Mouse (Mus musculus) CH12.LX (cell line): Measurements from ENCODE around the gene Cyp4f40. TPM values are rescaled to one million over a fixed set of nuclear protein-coding genes. Genes with fewer than 3 reads are reported as not detected.

Source experiments
- DNase-seq: peaks from one replicate; pipeline ENCODE4 v3.0.0-alpha.2; 2013; ENCODE audit errors: extremely low read depth
- H3K27ac ChIP-seq: 2 replicates; pipeline ENCODE4 v1.5.1; 2012; ENCODE audit warnings: low read depth, mild to moderate bottlenecking, control low read depth, moderate library complexity; ENCODE audit not compliant: insufficient read depth
- H3K27me3 ChIP-seq: replicated peaks from 2 replicates; pipeline ENCODE3; 2012; ENCODE audit warnings: inconsistent platforms
- H3K36me3 ChIP-seq, 2 experiments: replicated peaks in 1 of 2; 2 replicates each; pipeline versions ENCODE3 to v1.6.1; 2012; ENCODE audit warnings: inconsistent platforms in 1 of 2, low read length in 1 of 2, mild to moderate bottlenecking in 1 of 2, mixed read lengths in 1 of 2, moderate library complexity in 1 of 2; ENCODE audit not compliant: control insufficient read depth in 1 of 2, insufficient read depth in 1 of 2
- H3K4me1 ChIP-seq, 2 experiments: 2 replicates each; pipeline ENCODE4 v1.6.1; 2012; ENCODE audit warnings: inconsistent platforms in 1 of 2, moderate library complexity in 1 of 2; ENCODE audit not compliant: insufficient read depth in 2 of 2, control insufficient read depth in 1 of 2
- H3K4me2 ChIP-seq: 2 replicates; pipeline ENCODE4 v1.6.1; 2012; ENCODE audit warnings: low read depth, mild to moderate bottlenecking, control low read depth; ENCODE audit not compliant: poor library complexity, insufficient read depth, severe bottlenecking
- H3K4me3 ChIP-seq, 3 experiments: fragments of 150-350 bp in 1 of 3; sonication (generic) in 1 of 3; replicated peaks in 1 of 3; 2 replicates each; pipeline versions ENCODE3 to v1.5.1; 2011 to 2012; ENCODE audit warnings: low read depth in 2 of 3, low read length in 2 of 3, mild to moderate bottlenecking in 2 of 3, moderate library complexity in 2 of 3, control low read depth in 1 of 3, improper control_type of control experiment in 1 of 3, inconsistent platforms in 1 of 3, mixed read lengths in 1 of 3; ENCODE audit not compliant: poor library complexity in 1 of 3
- H3K79me2 ChIP-seq: replicated peaks from 2 replicates; pipeline ENCODE4 v1.6.1; 2012; ENCODE audit warnings: mild to moderate bottlenecking, moderate library complexity; ENCODE audit not compliant: control insufficient read depth, poor library complexity, insufficient read depth, severe bottlenecking; ENCODE audit errors: extremely low read depth
- H3K9ac ChIP-seq: 2 replicates; pipeline ENCODE4 v1.6.1; 2012; ENCODE audit warnings: low read depth, mild to moderate bottlenecking, control low read depth, moderate library complexity; ENCODE audit not compliant: insufficient read depth
- H3K9me3 ChIP-seq: replicated peaks from 2 replicates; pipeline ENCODE3; 2012; ENCODE audit warnings: low read length, inconsistent platforms, mixed read lengths
- CHD1 ChIP-seq: IDR thresholded peaks from 2 replicates; pipeline ENCODE4 v1.6.1; 2012; ENCODE audit warnings: low read depth, low read length, improper control_type of control experiment, inconsistent platforms
- CHD2 ChIP-seq: IDR thresholded peaks from 2 replicates; pipeline ENCODE4 v1.6.1; 2011; ENCODE audit warnings: low read length, improper control_type of control experiment
- CTCF ChIP-seq, 2 experiments: IDR thresholded peaks in 1 of 2; conservative IDR thresholded peaks in 1 of 2; 2 replicates each; pipeline ENCODE4 v1.5.1; 2011 to 2012; ENCODE audit warnings: low read depth in 2 of 2, low read length in 2 of 2, improper control_type of control experiment in 1 of 2, inconsistent platforms in 1 of 2, mild to moderate bottlenecking in 1 of 2, moderate library complexity in 1 of 2
- E2F4 ChIP-seq: IDR thresholded peaks from 2 replicates; pipeline ENCODE4 v1.6.1; 2011; ENCODE audit warnings: low read depth, low read length, improper control_type of control experiment; ENCODE audit not compliant: insufficient replicate concordance
- ELF1 ChIP-seq: IDR thresholded peaks from 2 replicates; pipeline ENCODE4 v1.6.1; 2014; ENCODE audit warnings: low read depth, mild to moderate bottlenecking, inconsistent platforms, low read length, improper control_type of control experiment
- EP300 ChIP-seq: IDR thresholded peaks from 2 replicates; pipeline ENCODE4 v1.6.1; 2011; ENCODE audit warnings: low read length, improper control_type of control experiment
- GABPA ChIP-seq: IDR thresholded peaks from 2 replicates; pipeline ENCODE4 v1.6.1; 2012; ENCODE audit warnings: low read depth, low read length, improper control_type of control experiment, inconsistent platforms; ENCODE audit not compliant: insufficient replicate concordance
- HCFC1 ChIP-seq: IDR thresholded peaks from 2 replicates; pipeline ENCODE4 v1.6.1; 2012; ENCODE audit warnings: low read depth, mild to moderate bottlenecking, inconsistent platforms, low read length, improper control_type of control experiment
- IRF4 ChIP-seq: IDR thresholded peaks from 2 replicates; pipeline ENCODE4 v1.6.1; 2014; ENCODE audit warnings: low read depth, mild to moderate bottlenecking, inconsistent platforms, low read length, improper control_type of control experiment
- JUN ChIP-seq: IDR thresholded peaks from 2 replicates; pipeline ENCODE4 v1.6.1; 2011; ENCODE audit warnings: low read depth, mild to moderate bottlenecking, low read length, improper control_type of control experiment, moderate library complexity; ENCODE audit not compliant: insufficient read depth
- KAT2A ChIP-seq: IDR thresholded peaks from 2 replicates; pipeline ENCODE4 v1.6.1; 2012; ENCODE audit warnings: low read length, improper control_type of control experiment, inconsistent platforms; ENCODE audit not compliant: insufficient replicate concordance
- MAFK ChIP-seq: IDR thresholded peaks from 2 replicates; pipeline ENCODE4 v1.6.1; 2011; ENCODE audit warnings: low read length, improper control_type of control experiment; ENCODE audit not compliant: insufficient replicate concordance
- MEF2A ChIP-seq: IDR thresholded peaks from 2 replicates; pipeline ENCODE4 v1.6.1; 2014; ENCODE audit warnings: low read depth, mild to moderate bottlenecking, inconsistent platforms, low read length, improper control_type of control experiment, borderline replicate concordance
- MXI1 ChIP-seq: IDR thresholded peaks from 2 replicates; pipeline ENCODE4 v1.6.1; 2011; ENCODE audit warnings: mild to moderate bottlenecking, low read depth, low read length, improper control_type of control experiment
- MYC ChIP-seq: IDR thresholded peaks from 2 replicates; pipeline ENCODE4 v1.6.1; 2011; ENCODE audit warnings: low read depth, mild to moderate bottlenecking, improper control_type of control experiment, low read length
- NELFE ChIP-seq: IDR thresholded peaks from 2 replicates; pipeline ENCODE4 v1.6.1; 2011; ENCODE audit warnings: low read depth, low read length, improper control_type of control experiment
- PAX5 ChIP-seq: IDR thresholded peaks from 2 replicates; pipeline ENCODE4 v1.6.1; 2012; ENCODE audit warnings: low read length, inconsistent platforms, mixed read lengths
- POLR2A ChIP-seq: IDR thresholded peaks from 2 replicates; pipeline ENCODE4 v1.6.1; 2011; ENCODE audit warnings: low read depth, mild to moderate bottlenecking, improper control_type of control experiment, low read length
- RAD21 ChIP-seq: IDR thresholded peaks from 2 replicates; pipeline ENCODE4 v1.6.1; 2011; ENCODE audit warnings: low read depth, mild to moderate bottlenecking, low read length, improper control_type of control experiment, moderate library complexity
- RCOR1 ChIP-seq: conservative IDR thresholded peaks from 2 replicates; pipeline ENCODE4 v1.6.1; 2012; ENCODE audit warnings: low read depth, mild to moderate bottlenecking, inconsistent platforms, low read length, improper control_type of control experiment
- SIN3A ChIP-seq: IDR thresholded peaks from 2 replicates; pipeline ENCODE4 v1.6.1; 2012; ENCODE audit warnings: low read length, improper control_type of control experiment, inconsistent platforms
- SMC3 ChIP-seq: IDR thresholded peaks from 2 replicates; pipeline ENCODE4 v1.6.1; 2011; ENCODE audit warnings: low read depth, low read length, improper control_type of control experiment
- TBP ChIP-seq: conservative IDR thresholded peaks from 2 replicates; pipeline ENCODE4 v1.6.1; 2011; ENCODE audit warnings: low read depth, low read length, improper control_type of control experiment
- UBTF ChIP-seq: IDR thresholded peaks from 2 replicates; pipeline ENCODE4 v1.6.1; 2012; ENCODE audit warnings: low read depth, mild to moderate bottlenecking, inconsistent platforms, low read length, improper control_type of control experiment, moderate library complexity
- ZC3H11A ChIP-seq: IDR thresholded peaks from 2 replicates; pipeline ENCODE4 v1.6.1; 2012; ENCODE audit warnings: low read depth, mild to moderate bottlenecking, inconsistent platforms, low read length, improper control_type of control experiment
- ZKSCAN1 ChIP-seq: IDR thresholded peaks from 2 replicates; pipeline ENCODE4 v1.6.1; 2012; ENCODE audit warnings: low read depth, inconsistent platforms, low read length, improper control_type of control experiment, borderline replicate concordance
- ZNF384 ChIP-seq: IDR thresholded peaks from 2 replicates; pipeline ENCODE4 v1.6.1; 2012; ENCODE audit warnings: low read depth, low read length, improper control_type of control experiment, inconsistent platforms
- dilution Hi-C: fragments of 300-500 bp; cut with MboI; formaldehyde crosslinking; loops from 2 replicates; pipeline ENCODE4 v1.14.3; 2020; ENCODE audit warnings: low sequenced_read_pairs; ENCODE audit not compliant: extremely low pct_unique_long_range_greater_than_20kb, extremely low pct_ligation_motif_present
- in situ Hi-C: fragments of 300-500 bp; cut with MboI; formaldehyde crosslinking; loops from 3 replicates; pipeline ENCODE4 v1.14.3; 2019; ENCODE audit warnings: low sequenced_read_pairs, low pct_ligation_motif_present, low pct_unique_long_range_greater_than_20kb, mixed read lengths
- polyA plus RNA-seq: library from polyadenylated mRNA; unstranded; fragments of >175 nt; gene quantifications from 2 replicates; pipeline ENCODE4 v1.2.1, GENCODE M21; 2012; ENCODE audit warnings: low read depth; ENCODE audit not compliant: insufficient read length
- total RNA-seq, 2 experiments: library from RNA; depleted of rRNA; stranded (reverse); fragments of 300-350 nt in 1 of 2; fragments of >200 nt in 1 of 2; gene quantifications; 2 replicates each; pipeline ENCODE4 v1.2.3; 2012 to 2014

Gene Cyp4f40
- total and polyA plus RNA-seq, 3 experiments: 0.08 to 0.44 (median 0.40) TPM

GRCm38 (mm10) chr17:32610896-32611295, 47.8 kb upstream of the Cyp4f40 start:
- Histone ChIP-seq H3K4me1 (peaks cover 0 to 13% of the 10 kb centered on the region in 2 experiments; a peak in 2 of 4 replicates), H3K4me3 (no peak overlapping the region), H3K27ac (no peak overlapping the region), H3K79me2 (no peaks in the 10 kb centered on the region), H3K9ac (no peak overlapping the region), H3K36me3 (no peaks in the 10 kb centered on the region), H3K9me3 (no peaks in the 10 kb centered on the region), H3K4me2 (no peak overlapping the region), H3K27me3 (no peaks in the 10 kb centered on the region)
- dilution Hi-C loops: no loop called here
- no peak for TF ChIP-seq PAX5
- no peak for TF ChIP-seq MAFK
- no peak for TF ChIP-seq RAD21
- no peak for TF ChIP-seq POLR2A
- no peak for TF ChIP-seq ZKSCAN1
- no peak for TF ChIP-seq UBTF
- no peak for TF ChIP-seq MXI1
- TF ChIP-seq KAT2A: no peak
- no peak for TF ChIP-seq GABPA
- no peak for TF ChIP-seq NELFE
- DNase-seq: no peak
- in situ Hi-C loops: no loop called here

DNA sequence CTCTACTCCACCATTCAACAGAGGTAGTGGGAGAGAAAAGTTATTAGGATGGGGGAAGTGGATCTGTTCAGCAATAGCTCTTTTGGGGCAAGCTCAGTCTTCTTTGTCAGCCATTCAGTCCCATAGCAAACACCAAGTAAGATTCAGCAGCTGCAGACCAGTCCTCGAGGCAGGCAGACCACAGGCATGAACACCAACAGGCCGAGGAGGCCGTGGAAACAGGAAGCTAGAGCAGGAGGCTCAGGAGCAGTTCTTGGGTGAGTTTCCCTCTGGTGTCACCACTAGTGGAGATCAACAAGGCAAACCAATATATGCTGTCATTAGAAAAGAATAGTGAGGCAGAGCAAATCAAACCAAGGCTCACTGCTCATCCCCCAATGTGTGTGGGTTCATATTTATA, 46.3 kb upstream of the Cyp4f40 start:
- H3K4me1 ChIP-seq: peaks cover 0 to 17% of the 10 kb centered on the region in 2 experiments; a peak in 2 of 4 replicates
- no peak overlapping the region for H3K4me2 ChIP-seq
- H3K9ac ChIP-seq: no peak overlapping the region
- H3K27me3 ChIP-seq: no peaks in the 10 kb centered on the region
- dilution Hi-C loops: no loop called here
- no peak overlapping the region for H3K27ac ChIP-seq
- H3K4me3 ChIP-seq: no peak overlapping the region
- no peak for DNase-seq
- no peak for TF ChIP-seq JUN
- TF ChIP-seq IRF4: no peak
- no peak for TF ChIP-seq RCOR1
- no peak for TF ChIP-seq SIN3A
- TF ChIP-seq ELF1: no peak
- no peak for TF ChIP-seq EP300
- TF ChIP-seq HCFC1: no peak
- no peak for TF ChIP-seq SMC3
- TF ChIP-seq ZNF384: no peak
- TF ChIP-seq CTCF (conservative IDR thresholded peaks at IDR 0.05 in 1 of 2, IDR thresholded peaks at IDR 0.05 in 1 of 2; ENCODE audit: low read depth in 2 of 2, low read length in 2 of 2): no peak
- TF ChIP-seq POLR2A: no peak
- TF ChIP-seq MYC: no peak
- TF ChIP-seq TBP: no peak
- no peak for TF ChIP-seq E2F4
- no peak for TF ChIP-seq KAT2A
- no peak for TF ChIP-seq ZC3H11A
- no peak for TF ChIP-seq CHD2
- TF ChIP-seq MEF2A: no peak
- TF ChIP-seq CHD1: no peak
- no peak for TF ChIP-seq RAD21
- no peaks in the 10 kb centered on the region for H3K79me2 ChIP-seq
- H3K36me3 ChIP-seq: no peaks in the 10 kb centered on the region
- H3K9me3 ChIP-seq: no peaks in the 10 kb centered on the region
- in situ Hi-C loops: no loop called here
